Mouse (Mus musculus) stomach, embryonic 14.5 days (tissue): ENCODE results near the gene Cox4i1. TPM values are rescaled to one million over a fixed set of nuclear protein-coding genes. Genes with fewer than 3 reads are reported as not detected.

ENCODE experiments used
- ATAC-seq: fragments of 200-750 bp; cut with Nextera tagmentation; 2 replicates; pipeline ENCODE4 v1.8.0; 2017; ENCODE audit warnings: low read depth, moderate TSS enrichment; ENCODE audit not compliant: insufficient number of reproducible peaks, insufficient read depth, low FRiP score
- H3K27ac ChIP-seq: fragments of 300-500 bp; sonication (generic); 2 replicates; pipeline ENCODE4 v1.5.1; 2014; ENCODE audit warnings: mild to moderate bottlenecking, low read length, moderate library complexity, mixed read lengths
- H3K27me3 ChIP-seq: fragments of 300-500 bp; sonication (generic); 2 replicates; pipeline ENCODE4 v1.6.1; 2014; ENCODE audit warnings: low read length, control low read depth, mixed read lengths; ENCODE audit not compliant: control insufficient read depth, insufficient read depth
- H3K36me3 ChIP-seq: fragments of 300-500 bp; sonication (generic); 2 replicates; pipeline ENCODE4 v1.6.1; 2014; ENCODE audit warnings: mild to moderate bottlenecking, control low read depth, low read length, moderate library complexity, mixed read lengths; ENCODE audit not compliant: control insufficient read depth, insufficient read depth
- H3K4me1 ChIP-seq: fragments of 300-500 bp; sonication (generic); 2 replicates; pipeline ENCODE4 v1.6.1; 2014; ENCODE audit warnings: low read length, control low read depth, mixed read lengths; ENCODE audit not compliant: control insufficient read depth, insufficient read depth
- H3K4me2 ChIP-seq: fragments of 300-500 bp; sonication (generic); replicated peaks from 2 replicates; pipeline ENCODE4 v1.6.1; 2014; ENCODE audit warnings: low read depth, low read length, control low read depth
- H3K4me3 ChIP-seq: fragments of 300-500 bp; sonication (generic); 2 replicates; pipeline ENCODE4 v1.5.1; 2014; ENCODE audit warnings: low read depth, low read length, control low read depth
- H3K9ac ChIP-seq: fragments of 300-500 bp; sonication (generic); replicated peaks from 2 replicates; pipeline ENCODE4 v1.6.1; 2014; ENCODE audit warnings: low read depth, mild to moderate bottlenecking, control low read depth, low read length, moderate library complexity, mixed read lengths
- H3K9me3 ChIP-seq: fragments of 300-500 bp; sonication (generic); 2 replicates; pipeline ENCODE4 v1.6.1; 2016; ENCODE audit warnings: low read depth, low read length, control low read depth; ENCODE audit not compliant: control insufficient read depth
- WGBS: fragments of 180-500 bp; shearing (Covaris S2); extraction: QIAGEN DNeasy Blood & Tissue Kit; methylation state at CpG from one replicate; pipeline ENCODE4 v1.1.7; 2014; 5-methylcytosine and 5-hydroxymethylcytosine counted together
- polyA plus RNA-seq: library from polyadenylated mRNA; unstranded; fragments of >200 nt; fragmentation: Nextera tagmentation; extraction: Ambion mirVana; gene quantifications from 2 replicates; pipeline ENCODE4 v1.2.1, GENCODE M21; 2014

Cox4i1 gene
- polyA plus RNA-seq, 1 experiment from 2014 or later = 1,156 TPM

GRCm38 (mm10) chr8:120644663-120645062 lies 23.4 kb upstream of the Cox4i1 start:
- no peak overlapping the region for H3K4me3 ChIP-seq
- no peak for ATAC-seq
- H3K9ac ChIP-seq = no peak overlapping the region
- H3K9me3 ChIP-seq = no peaks in the 10 kb centered on the region
- no peaks in the 10 kb centered on the region for H3K27me3 ChIP-seq
- no peaks in the 10 kb centered on the region for H3K4me1 ChIP-seq
- H3K27ac ChIP-seq = no peak overlapping the region
- 77% methylated on average over 7 of the region's 7 CpGs for WGBS
- no peaks in the 10 kb centered on the region for H3K36me3 ChIP-seq
- H3K4me2 ChIP-seq = no peak overlapping the region

GRCm38 (mm10) chr8:120647532-120647931 lies 20.5 kb upstream of the Cox4i1 start, which contains the start of gene 1190005I06Rik:
1190005I06Rik (minus strand) TSS chr8:120647632.
- Histone ChIP-seq H3K36me3 (no peaks in the 10 kb centered on the region), H3K4me1 (no peaks in the 10 kb centered on the region), H3K27me3 (no peaks in the 10 kb centered on the region), H3K27ac (no peak within 1 kb of the TSS), H3K4me2 (no peak within 1 kb of the TSS), H3K4me3 (no peak within 1 kb of the TSS), H3K9me3 (no peaks in the 10 kb centered on the region), H3K9ac (no peak within 1 kb of the TSS)
- 58% methylated on average over 7 of the region's 7 CpGs for WGBS
- ATAC-seq = no peak

- H3K36me3 ChIP-seq = peaks cover 41% of the 10 kb centered on the region
- no peaks in the 10 kb centered on the region for H3K27me3 ChIP-seq
- H3K4me2 ChIP-seq = no peak overlapping the region
- H3K9me3 ChIP-seq = no peaks in the 10 kb centered on the region
- no peak for ATAC-seq
- no peak overlapping the region for H3K27ac ChIP-seq
- no peak overlapping the region for H3K4me3 ChIP-seq
- 94% methylated on average over 7 of the region's 7 CpGs for WGBS
- H3K4me1 ChIP-seq = no peaks in the 10 kb centered on the region
- H3K9ac ChIP-seq = no peak overlapping the region
Observed at GRCm38 (mm10) chr8:120656322-120657052, 11.5 kb upstream of the Cox4i1 start.

- no peak for ATAC-seq
- Histone ChIP-seq H3K27ac (no peak overlapping the region), H3K9me3 (no peaks in the 10 kb centered on the region), H3K9ac (no peak overlapping the region), H3K4me3 (no peak overlapping the region), H3K27me3 (no peaks in the 10 kb centered on the region), H3K4me2 (no peak overlapping the region), H3K4me1 (no peaks in the 10 kb centered on the region), H3K36me3 (peaks cover 41% of the 10 kb centered on the region)
- WGBS = 88% methylated on average over 8 of the region's 8 CpGs
Observed at GRCm38 (mm10) chr8:120657415-120657814, 10.6 kb upstream of the Cox4i1 start.

GRCm38 (mm10) chr8:120664566-120664965 lies 3.5 kb upstream of the Cox4i1 start:
- H3K4me1 ChIP-seq = peaks cover 26% of the 10 kb centered on the region
- no peaks in the 10 kb centered on the region for H3K9me3 ChIP-seq
- H3K9ac ChIP-seq = no peak overlapping the region
- H3K36me3 ChIP-seq = no peaks in the 10 kb centered on the region
- H3K4me3 ChIP-seq = no peak overlapping the region
- WGBS = 79% methylated on average over 6 of the region's 6 CpGs
- no peaks in the 10 kb centered on the region for H3K27me3 ChIP-seq
- H3K4me2 ChIP-seq = no peak overlapping the region
- ATAC-seq = no peak
- H3K27ac ChIP-seq = no peak overlapping the region

- H3K9ac ChIP-seq = no peak overlapping the region
- H3K9me3 ChIP-seq = no peaks in the 10 kb centered on the region
- H3K36me3 ChIP-seq = peaks cover 5% of the 10 kb centered on the region; the same call in 1 of the 2 replicates
- H3K4me2 ChIP-seq = peak overlapping the region; percentile 87; the same call in 1 of the 2 replicates
- no peaks in the 10 kb centered on the region for H3K27me3 ChIP-seq
- ATAC-seq = no peak
- no peak overlapping the region; the same call in 1 of the 2 replicates for H3K4me3 ChIP-seq
- WGBS = 84% methylated on average over 3 of the region's 3 CpGs
- H3K4me1 ChIP-seq = peaks cover 26% of the 10 kb centered on the region
- H3K27ac ChIP-seq = no peak overlapping the region
Observed at GRCm38 (mm10) chr8:120665726-120666455, 2.1 kb upstream of the Cox4i1 start.

- Histone ChIP-seq H3K27ac (peak overlapping the region; percentile 85; the same call in 1 of the 2 replicates), H3K4me1 (peaks cover 26% of the 10 kb centered on the region), H3K36me3 (peaks cover 13% of the 10 kb centered on the region), H3K4me2 (peak overlapping the region; percentile 87), H3K4me3 (peak overlapping the region; percentile 98), H3K27me3 (no peaks in the 10 kb centered on the region), H3K9me3 (no peaks in the 10 kb centered on the region), H3K9ac (peak overlapping the region; percentile 95)
- 2% methylated on average over 17 of the region's 17 CpGs for WGBS
- ATAC-seq = no peak
Observed at GRCm38 (mm10) chr8:120666807-120667470, 1.1 kb upstream of the Cox4i1 start.

- peaks cover 26% of the 10 kb centered on the region for H3K4me1 ChIP-seq
- WGBS = under 1% methylated on average over 51 of the region's 51 CpGs
- H3K4me3 ChIP-seq = peak within 1 kb of the TSS; percentile 98
- H3K4me2 ChIP-seq = peak within 1 kb of the TSS; percentile 88
- ATAC-seq = no peak; the same call in 1 of the 2 replicates
- H3K27ac ChIP-seq = peak within 1 kb of the TSS; percentile 85
- H3K36me3 ChIP-seq = peaks cover 28% of the 10 kb centered on the region
- H3K27me3 ChIP-seq = no peaks in the 10 kb centered on the region
- no peaks in the 10 kb centered on the region for H3K9me3 ChIP-seq
- peak within 1 kb of the TSS; percentile 95 for H3K9ac ChIP-seq
Observed at GRCm38 (mm10) chr8:120668374-120668905, 418 bp downstream of the Cox4i1 start, which contains the start of gene Emc8. Emc8 (minus strand) TSS chr8:120668573.
